Mouse (Mus musculus): ENCODE results near the gene Zfp865.

GRCm38 (mm10) chr7:5008229-5008628 lies 11.9 kb upstream of the Zfp865 start:
- TF ChIP-seq CTCF (IDR thresholded peaks at IDR 0.05; ENCODE audit: borderline replicate concordance, extremely low read depth, insufficient read depth, insufficient read length) (no peak), POLR2A (IDR thresholded peaks at IDR 0.05; ENCODE audit: borderline replicate concordance, extremely low read depth, insufficient read depth, insufficient read length, poor library complexity, severe bottlenecking) (no peak)
